ENCODE assay signal across 8 mouse cellular contexts in the genomic region with DNA sequence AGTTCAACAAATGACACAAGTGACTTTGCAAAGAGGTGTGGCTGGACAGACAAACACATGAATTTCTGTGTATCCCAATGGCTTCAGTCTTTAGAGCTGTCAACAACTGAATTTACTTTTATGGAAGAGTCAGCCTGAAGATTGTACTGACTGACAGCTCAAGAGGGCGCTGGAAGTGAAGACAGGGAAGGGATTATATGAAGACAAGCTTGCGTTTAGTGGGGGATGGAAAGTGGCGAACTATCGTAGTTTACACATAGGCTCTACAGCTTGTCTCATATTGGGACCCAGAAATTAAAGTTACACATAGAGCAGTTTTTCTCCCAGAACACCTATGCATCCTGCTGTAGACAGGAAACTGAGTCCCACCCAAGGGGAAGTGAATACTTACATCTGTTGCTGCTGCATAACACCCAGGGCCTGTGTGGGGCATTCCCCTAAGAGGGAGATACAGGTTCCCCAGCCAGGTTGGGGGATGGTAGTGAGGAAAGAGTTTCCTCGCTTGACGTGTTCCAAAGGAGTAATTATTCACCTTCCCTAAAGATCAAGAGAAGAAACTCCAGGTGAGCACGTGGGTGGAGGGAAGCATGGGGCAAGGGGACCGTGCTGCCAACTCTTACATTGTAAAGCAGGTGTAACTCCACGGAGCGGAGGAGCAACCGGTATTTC. TPM values are rescaled to one million over a fixed set of nuclear protein-coding genes. Genes with fewer than 3 reads are reported as not detected.
DNase-seq lines count a peak whose midpoint lies in the region; ATAC-seq lines count a peak whose summit lies in the region.
"Had no signal": no experiment of that assay in that cellular context is flagged by ENCODE, and none has a peak within 500 bp of the region (broad histone marks: within the 10 kb centered on the region; RNA-seq: fewer than 3 reads in every experiment).

No protein-coding gene starts in this region.

- no peaks in the 10 kb centered on the region for H3K9me3 ChIP-seq in forebrain, embryonic 11.5 days (ENCODE audit: control insufficient read depth, low read length)
- H3K9me3 ChIP-seq in limb, embryonic 12.5 days, result no peaks in the 10 kb centered on the region
- no peaks in the 10 kb centered on the region for H3K9me3 ChIP-seq in stomach, embryonic 15.5 days
- H3K9me3 ChIP-seq: liver, embryonic 15.5 days had no signal

- peak overlapping the region; percentile 47 for H3K4me2 ChIP-seq in forebrain, embryonic 11.5 days (ENCODE audit: low read depth, low read length, severe bottlenecking)
- H3K4me2 ChIP-seq in limb, embryonic 12.5 days, result peak overlapping the region; percentile 50
- peak overlapping the region; percentile 16 for H3K4me2 ChIP-seq in stomach, embryonic 15.5 days
- H3K4me2 ChIP-seq: liver, embryonic 15.5 days had no signal

- peak; percentile 59 for ATAC-seq in forebrain, embryonic 11.5 days (replicated peaks; ENCODE audit: low FRiP score)
- no peak for ATAC-seq in limb, embryonic 12.5 days (ENCODE audit: insufficient number of reproducible peaks, insufficient read depth, low FRiP score, low TSS enrichment, low read depth)
- ATAC-seq in stomach, embryonic 15.5 days (ENCODE audit: insufficient read depth, low FRiP score, low read depth), result peak; percentile 39; the same call in 1 of the 2 replicates

- no peaks in the 10 kb centered on the region for H3K27me3 ChIP-seq in forebrain, embryonic 11.5 days (ENCODE audit: control insufficient read depth, insufficient read depth, low read length)
- no peaks in the 10 kb centered on the region for H3K27me3 ChIP-seq in limb, embryonic 12.5 days
- H3K27me3 ChIP-seq in stomach, embryonic 15.5 days (replicated peaks), result no peaks in the 10 kb centered on the region
- H3K27me3 ChIP-seq: liver, embryonic 15.5 days had no signal

- no peak overlapping the region; the same call in 1 of the 2 replicates for H3K4me3 ChIP-seq in forebrain, embryonic 11.5 days (ENCODE audit: low read depth, low read length)
- peak overlapping the region; percentile 22 for H3K4me3 ChIP-seq in limb, embryonic 12.5 days (replicated peaks)
- H3K4me3 ChIP-seq in stomach, embryonic 15.5 days (replicated peaks), result 0 out of 2 replicates have a peak overlapping the region, but pooled peaks have one; percentile 5
- H3K4me3 ChIP-seq: liver, embryonic 15.5 days had no signal

- no peak overlapping the region; the same call in 1 of the 2 replicates for H3K9ac ChIP-seq in forebrain, embryonic 11.5 days (ENCODE audit: low read length)
- 0 out of 2 replicates have a peak overlapping the region, but pooled peaks have one; percentile 12 for H3K9ac ChIP-seq in limb, embryonic 12.5 days (replicated peaks)
- no peak overlapping the region for H3K9ac ChIP-seq in stomach, embryonic 15.5 days
- H3K9ac ChIP-seq: liver, embryonic 15.5 days had no signal

- H3K36me3 ChIP-seq in forebrain, embryonic 11.5 days (ENCODE audit: control insufficient read depth, insufficient read depth, low read length), result no peaks in the 10 kb centered on the region
- no peaks in the 10 kb centered on the region for H3K36me3 ChIP-seq in limb, embryonic 12.5 days
- no peaks in the 10 kb centered on the region for H3K36me3 ChIP-seq in stomach, embryonic 15.5 days
- H3K36me3 ChIP-seq: liver, embryonic 15.5 days had no signal

- DNase-seq in spleen, adult 18-20 months, result peak; percentile 6 to 25
- DNase-seq in spleen, postnatal 10 days (ENCODE audit: low spot score in 2 of 2), result no peak
- no peak for DNase-seq in forebrain, embryonic 11.5 days (ENCODE audit: low spot score)
- no peak for DNase-seq in adrenal gland, adult (ENCODE audit: inconsistent age in 2 of 2, low spot score in 1 of 2)
- no peak for DNase-seq in yolk sac, embryonic 10.5 days (ENCODE audit: low spot score)

- no peaks in the 10 kb centered on the region for H3K4me1 ChIP-seq in forebrain, embryonic 11.5 days (replicated peaks; ENCODE audit: control insufficient read depth, insufficient read depth, low read length)
- H3K4me1 ChIP-seq in limb, embryonic 12.5 days (replicated peaks), result peaks cover 10% of the 10 kb centered on the region
- H3K4me1 ChIP-seq in stomach, embryonic 15.5 days, result no peaks in the 10 kb centered on the region; the same call in 1 of the 2 replicates

- WGBS in forebrain, embryonic 11.5 days, result 17% methylated on average over 11 of the region's 11 CpGs
- WGBS in limb, embryonic 12.5 days, result 19% methylated on average over 11 of the region's 11 CpGs
- WGBS in stomach, embryonic 15.5 days, result 18% methylated on average over 11 of the region's 11 CpGs

- H3K27ac ChIP-seq in forebrain, embryonic 11.5 days (ENCODE audit: low read depth, low read length), result no peak overlapping the region
- no peak overlapping the region for H3K27ac ChIP-seq in limb, embryonic 12.5 days
- H3K27ac ChIP-seq in stomach, embryonic 15.5 days, result no peak overlapping the region
- H3K27ac ChIP-seq: liver, embryonic 15.5 days had no signal

RNA-seq across cellular contexts. Expression of a gene that starts 13.6 kb away (rescaled TPM):
- polyA plus RNA-seq in forebrain, embryonic 11.5 days (2014; fragmentation: Nextera tagmentation; extraction: Ambion mirVana), result 1.0 and 1.7 TPM in 2 replicates
- polyA plus RNA-seq in limb, embryonic 12.5 days (2016; fragmentation: Nextera tagmentation; extraction: Ambion mirVana), result not detected in 2 replicates
- 0.19 TPM in 1 of 2 replicates, not detected in the other for polyA plus RNA-seq in stomach, embryonic 15.5 days (2015; fragmentation: Nextera tagmentation; extraction: Ambion mirVana)
- polyA plus RNA-seq: liver, embryonic 15.5 days had no signal

RNA-seq across cellular contexts. Expression of a gene that starts 27.3 kb away (rescaled TPM):
- 3.2 and 3.4 TPM in 2 replicates for polyA plus RNA-seq in forebrain, embryonic 11.5 days (2014; fragmentation: Nextera tagmentation; extraction: Ambion mirVana)
- 1.7 and 1.8 TPM in 2 replicates for polyA plus RNA-seq in limb, embryonic 12.5 days (2016; fragmentation: Nextera tagmentation; extraction: Ambion mirVana)
- polyA plus RNA-seq in stomach, embryonic 15.5 days (2015; fragmentation: Nextera tagmentation; extraction: Ambion mirVana), result 0.86 and 1.2 TPM in 2 replicates

RNA-seq across cellular contexts. Expression of a gene that starts 31.8 kb away (rescaled TPM):
- polyA plus RNA-seq in forebrain, embryonic 11.5 days (2014; fragmentation: Nextera tagmentation; extraction: Ambion mirVana), result not detected in 2 replicates
- polyA plus RNA-seq in limb, embryonic 12.5 days (2016; fragmentation: Nextera tagmentation; extraction: Ambion mirVana), result not detected in 2 replicates
- polyA plus RNA-seq in stomach, embryonic 15.5 days (2015; fragmentation: Nextera tagmentation; extraction: Ambion mirVana), result 0.21 TPM in 1 of 2 replicates, not detected in the other

RNA-seq across cellular contexts. Expression of a gene that starts 40.9 kb away (rescaled TPM):
- 457 and 514 TPM in 2 replicates for polyA plus RNA-seq in forebrain, embryonic 11.5 days (2014; fragmentation: Nextera tagmentation; extraction: Ambion mirVana)
- polyA plus RNA-seq in limb, embryonic 12.5 days (2016; fragmentation: Nextera tagmentation; extraction: Ambion mirVana), result 461 and 468 TPM in 2 replicates
- polyA plus RNA-seq in stomach, embryonic 15.5 days (2015; fragmentation: Nextera tagmentation; extraction: Ambion mirVana), result 479 and 520 TPM in 2 replicates

RNA-seq across cellular contexts. Expression of a gene that starts 41.7 kb away (rescaled TPM):
- 148 and 173 TPM in 2 replicates for polyA plus RNA-seq in forebrain, embryonic 11.5 days (2014; fragmentation: Nextera tagmentation; extraction: Ambion mirVana)
- polyA plus RNA-seq in limb, embryonic 12.5 days (2016; fragmentation: Nextera tagmentation; extraction: Ambion mirVana), result 111 and 117 TPM in 2 replicates
- polyA plus RNA-seq in stomach, embryonic 15.5 days (2015; fragmentation: Nextera tagmentation; extraction: Ambion mirVana), result 118 and 125 TPM in 2 replicates

Comparison
In these comparisons a context has a peak if more than half of its experiments do, and no peak if none do; other contexts are left out.
1. DNase-seq: peak in spleen, adult 18-20 months (2 of 2); none in spleen, postnatal 10 days (0 of 2), forebrain, embryonic 11.5 days (single experiment), adrenal gland, adult (0 of 2) and yolk sac, embryonic 10.5 days (single experiment).
2. Peak in every context shown above with its lines, with median percentiles within 50 percentile points of each other: H3K4me2 ChIP-seq.